ENCODE assay signal across 8 mouse cellular contexts in the genomic region with DNA sequence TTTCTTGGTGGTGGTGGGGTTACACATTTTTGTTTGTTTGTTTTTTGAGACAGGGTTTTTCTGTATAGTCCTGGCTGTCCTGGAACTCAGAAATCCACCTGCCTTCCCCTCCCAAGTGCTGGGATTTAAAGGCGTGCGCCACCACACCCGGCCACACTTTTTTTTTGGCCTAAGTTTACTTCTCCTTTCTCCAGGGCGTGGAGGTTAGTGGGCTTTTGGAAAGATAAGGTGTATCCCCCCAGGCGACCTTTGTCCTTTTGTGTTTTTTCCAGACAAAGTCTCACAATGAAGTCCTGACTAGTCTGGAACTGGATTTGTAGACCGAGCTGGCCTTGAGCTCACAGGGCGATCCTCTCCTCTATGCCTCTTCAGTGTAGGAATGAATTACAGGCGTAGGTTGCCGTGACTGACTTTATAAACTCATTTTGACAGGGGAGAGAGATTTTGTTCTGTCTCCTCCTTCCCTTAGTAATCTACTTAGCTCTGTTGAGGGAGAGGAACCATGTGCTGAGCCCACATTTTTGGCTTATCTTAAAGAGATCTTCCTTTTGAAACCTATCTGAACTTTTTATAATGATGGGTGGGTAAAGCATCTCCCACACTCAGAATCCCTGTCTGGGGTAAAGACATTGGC. TPM values are rescaled to one million over a fixed set of nuclear protein-coding genes. Genes with fewer than 3 reads are reported as not detected.
A peak's percentile ranks its signal among the peaks of the same experiment; 100 is the strongest.
DNase-seq lines count a peak whose midpoint lies in the region; ATAC-seq and TF ChIP-seq lines count a peak whose summit lies in the region.

No protein-coding gene starts in this region.

- intact Hi-C loops in left cerebral cortex, postnatal 4 days (cut with DNase I) = no loop called here

- peaks cover 4% of the 10 kb centered on the region for H3K36me3 ChIP-seq in kidney, embryonic 14.5 days (ENCODE audit: control insufficient read depth, insufficient read depth, low read length)
- H3K36me3 ChIP-seq in kidney, adult 2 months (ENCODE audit: control insufficient read depth, insufficient read depth, low read length) = no peaks in the 10 kb centered on the region; the same call in 1 of the 2 replicates
- peaks cover 1 to 22% of the 10 kb centered on the region in 2 experiments; a peak in 3 of 4 replicates for H3K36me3 ChIP-seq in MEL (ENCODE audit: control insufficient read depth in 1 of 2, insufficient read depth in 2 of 2, low read length in 2 of 2)
- H3K36me3 ChIP-seq in forebrain, embryonic 15.5 days = peaks cover 6% of the 10 kb centered on the region
- H3K36me3 ChIP-seq in liver, postnatal 0 days (replicated peaks; ENCODE audit: insufficient read depth, low read length) = no peaks in the 10 kb centered on the region; the same call in none of the 2 replicates

- TF ChIP-seq EP300 in MEL (IDR thresholded peaks at IDR 0.05; ENCODE audit: low read depth in 1 of 2, low read length in 2 of 2) = peak; percentile 49 to 52
- no peak for TF ChIP-seq EP300 in liver, postnatal 0 days (IDR thresholded peaks at IDR 0.05; ENCODE audit: low read depth)

- TF ChIP-seq CTCF in kidney, adult 2 months (conservative IDR thresholded peaks at IDR 0.05; ENCODE audit: insufficient read depth, insufficient read length, low read depth, low read length) = no peak
- no peak for TF ChIP-seq CTCF in MEL (IDR thresholded peaks at IDR 0.05 in 2 of 3, conservative IDR thresholded peaks at IDR 0.05 in 1 of 3; ENCODE audit: control insufficient read depth in 1 of 3, insufficient read depth in 1 of 3, low read depth in 2 of 3, low read length in 3 of 3, poor library complexity in 1 of 3, severe bottlenecking in 1 of 3)
- TF ChIP-seq CTCF in liver, postnatal 0 days (IDR thresholded peaks at IDR 0.05; ENCODE audit: low read depth) = no peak

- H3K4me2 ChIP-seq in kidney, embryonic 14.5 days (replicated peaks; ENCODE audit: low read depth, low read length) = peak overlapping the region; percentile 92
- H3K4me2 ChIP-seq in forebrain, embryonic 15.5 days (replicated peaks) = peak overlapping the region; percentile 94; the same call in 1 of the 2 replicates
- H3K4me2 ChIP-seq in liver, postnatal 0 days (ENCODE audit: low read depth, low read length) = peak overlapping the region; percentile 69

- peaks cover 23% of the 10 kb centered on the region for H3K79me2 ChIP-seq in MEL (ENCODE audit: control insufficient read depth, insufficient read depth, low read length, poor library complexity)

- H3K9ac ChIP-seq in kidney, embryonic 14.5 days (ENCODE audit: low read depth, low read length) = 0 out of 2 replicates have a peak overlapping the region, but pooled peaks have one; percentile 37
- peak overlapping the region; percentile 45 for H3K9ac ChIP-seq in MEL (ENCODE audit: control insufficient read depth, low read depth, low read length, poor library complexity, severe bottlenecking)
- no peak overlapping the region for H3K9ac ChIP-seq in forebrain, embryonic 15.5 days (replicated peaks)
- peak overlapping the region; percentile 93 for H3K9ac ChIP-seq in liver, postnatal 0 days (replicated peaks)

- TF ChIP-seq POLR2A in kidney, adult 2 months (IDR thresholded peaks at IDR 0.05; ENCODE audit: low read depth, low read length) = no peak
- TF ChIP-seq POLR2A in MEL (IDR thresholded peaks at IDR 0.05; ENCODE audit: control insufficient read depth in 1 of 2, insufficient read depth in 1 of 2, low read depth in 1 of 2, low read length in 2 of 2, poor library complexity in 1 of 2) = no peak

- H3K4me1 ChIP-seq in kidney, embryonic 14.5 days (ENCODE audit: control insufficient read depth, insufficient read depth, low read length) = peaks cover 44% of the 10 kb centered on the region
- H3K4me1 ChIP-seq in kidney, adult 2 months (ENCODE audit: control insufficient read depth, insufficient read depth, low read length) = peaks cover 21% of the 10 kb centered on the region; the same call in 1 of the 2 replicates
- peaks cover 13 to 16% of the 10 kb centered on the region in 2 experiments for H3K4me1 ChIP-seq in MEL (ENCODE audit: control insufficient read depth in 1 of 2, insufficient read depth in 2 of 2, low read length in 2 of 2)
- peaks cover 61% of the 10 kb centered on the region for H3K4me1 ChIP-seq in forebrain, embryonic 15.5 days
- peaks cover 53% of the 10 kb centered on the region for H3K4me1 ChIP-seq in liver, postnatal 0 days (ENCODE audit: insufficient read depth)

- DNase-seq in kidney, adult 2 months = no peak
- DNase-seq in MEL (ENCODE audit: low read depth, low spot score) = peak; percentile 68
- DNase-seq in liver, postnatal 0 days = no peak
- DNase-seq in left cerebral cortex, postnatal 4 days = no peak

- WGBS in kidney, embryonic 14.5 days = 35% methylated on average over 9 of the region's 9 CpGs
- 38% methylated on average over 9 of the region's 9 CpGs for WGBS in kidney, adult 2 months
- 20% methylated on average over 9 of the region's 9 CpGs for WGBS in forebrain, embryonic 15.5 days
- 24% methylated on average over 9 of the region's 9 CpGs for WGBS in liver, postnatal 0 days (ENCODE audit: insufficient replicate concordance)

- no peaks in the 10 kb centered on the region for H3K27me3 ChIP-seq in kidney, embryonic 14.5 days (ENCODE audit: control insufficient read depth, insufficient read depth, low read length)
- no peaks in the 10 kb centered on the region for H3K27me3 ChIP-seq in kidney, adult 2 months (replicated peaks; ENCODE audit: control insufficient read depth, insufficient read depth, low read length)
- H3K27me3 ChIP-seq in MEL (ENCODE audit: control insufficient read depth in 1 of 2, insufficient read depth in 2 of 2, low read length in 2 of 2) = no peaks in the 10 kb centered on the region
- H3K27me3 ChIP-seq in forebrain, embryonic 15.5 days = no peaks in the 10 kb centered on the region
- H3K27me3 ChIP-seq in liver, postnatal 0 days (ENCODE audit: insufficient read depth, low read length) = no peaks in the 10 kb centered on the region

- no peaks in the 10 kb centered on the region for H3K9me3 ChIP-seq in kidney, embryonic 14.5 days (ENCODE audit: control insufficient read depth, low read length)
- no peaks in the 10 kb centered on the region for H3K9me3 ChIP-seq in MEL (replicated peaks; ENCODE audit: insufficient read depth, low read length)
- no peaks in the 10 kb centered on the region for H3K9me3 ChIP-seq in forebrain, embryonic 15.5 days
- H3K9me3 ChIP-seq in liver, postnatal 0 days (ENCODE audit: low read length) = no peaks in the 10 kb centered on the region

- no peak for ATAC-seq in kidney, embryonic 14.5 days (ENCODE audit: low FRiP score, low TSS enrichment)
- ATAC-seq in forebrain, embryonic 15.5 days (replicated peaks) = no peak
- ATAC-seq in liver, postnatal 0 days = no peak
- ATAC-seq in monocyte, adult 5-6 weeks (replicated peaks; ENCODE audit: insufficient number of reproducible peaks, low FRiP score, low TSS enrichment, poor library complexity, severe bottlenecking) = no peak
- ATAC-seq in megakaryocyte progenitor cell, adult 5-6 weeks (replicated peaks; ENCODE audit: poor library complexity) = no peak

- no peak for TF ChIP-seq RAD21 in MEL (IDR thresholded peaks at IDR 0.05; ENCODE audit: low read depth, low read length)

- peak overlapping the region; percentile 51; the same call in 1 of the 2 replicates for H3K27ac ChIP-seq in kidney, embryonic 14.5 days (ENCODE audit: low read depth, low read length)
- no peak overlapping the region for H3K27ac ChIP-seq in kidney, adult 2 months (ENCODE audit: insufficient read depth, low read depth, low read length)
- peak overlapping the region; percentile 48 for H3K27ac ChIP-seq in MEL (ENCODE audit: control insufficient read depth, low read depth, low read length)
- H3K27ac ChIP-seq in forebrain, embryonic 15.5 days (replicated peaks) = no peak overlapping the region; the same call in 1 of the 2 replicates
- H3K27ac ChIP-seq in liver, postnatal 0 days (ENCODE audit: low read depth) = peak overlapping the region; percentile 99

- peak overlapping the region; percentile 23; the same call in 1 of the 2 replicates for H3K4me3 ChIP-seq in kidney, embryonic 14.5 days (ENCODE audit: low read length)
- H3K4me3 ChIP-seq in kidney, adult 2 months (ENCODE audit: insufficient read depth, low read depth, low read length) = no peak overlapping the region
- H3K4me3 ChIP-seq in MEL (ENCODE audit: control insufficient read depth in 1 of 2, insufficient read depth in 1 of 2, low read depth in 2 of 2, low read length in 2 of 2) = peak overlapping the region; percentile 52 to 71
- peak overlapping the region; percentile 89; the same call in 1 of the 2 replicates for H3K4me3 ChIP-seq in forebrain, embryonic 15.5 days
- H3K4me3 ChIP-seq in liver, postnatal 0 days (ENCODE audit: low read depth, low read length) = peak overlapping the region; percentile 82

RNA-seq across cellular contexts. Expression of gene Baz2a, which starts 3.7 kb away (rescaled TPM):
- polyA plus RNA-seq in kidney, embryonic 14.5 days (2014; fragmentation: Nextera tagmentation; extraction: Ambion mirVana) = 17.6 and 33.7 TPM in 2 replicates
- polyA plus RNA-seq in kidney, adult 2 months (2012; rRNA removed) = 21.6 and 22.5 TPM in 2 replicates
- total RNA-seq in MEL (2012; rRNA removed) = 5.5 and 8.2 TPM in 2 replicates
- polyA plus RNA-seq in MEL (2012; ENCODE audit: insufficient read depth in 1 of 2, insufficient read length in 2 of 2, low read depth in 1 of 2, low replicate concordance in 2 of 2, missing spikeins in 1 of 2) = 10 to 100 TPM; 33.8 to 46.0 TPM
- polyA plus RNA-seq in forebrain, embryonic 15.5 days (2015; fragmentation: Nextera tagmentation; extraction: Ambion mirVana) = 9.1 and 9.8 TPM in 2 replicates
- 4.3 and 5.4 TPM in 2 replicates for polyA plus RNA-seq in liver, postnatal 0 days (2015; fragmentation: Nextera tagmentation; extraction: Ambion mirVana)
- 36.8 to 80.0 TPM (median 45.1 TPM) in 3 replicates for total RNA-seq in monocyte, adult 5-6 weeks (2017)
- 35.5 and 40.3 TPM in 2 replicates for total RNA-seq in megakaryocyte progenitor cell, adult 5-6 weeks (2015)
- total RNA-seq in megakaryocyte progenitor cell, adult 5-6 weeks (2017) = 13.2 and 15.0 TPM in 2 replicates
- total RNA-seq in left cerebral cortex, postnatal 4 days (2021) = 10 to 100 TPM; 34.5 to 36.2 TPM

RNA-seq across cellular contexts. Expression of gene Atp5b, which starts 12.0 kb away (rescaled TPM):
- polyA plus RNA-seq in kidney, embryonic 14.5 days (2014; fragmentation: Nextera tagmentation; extraction: Ambion mirVana) = 2,294 and 2,764 TPM in 2 replicates
- polyA plus RNA-seq in kidney, adult 2 months (2012; rRNA removed) = 4,550 and 7,521 TPM in 2 replicates
- total RNA-seq in MEL (2012; rRNA removed) = 2,164 and 2,193 TPM in 2 replicates
- polyA plus RNA-seq in MEL (2012; ENCODE audit: insufficient read depth in 1 of 2, insufficient read length in 2 of 2, low read depth in 1 of 2, low replicate concordance in 2 of 2, missing spikeins in 1 of 2) = 1,000 to 10,000 TPM in 1 of 2 experiments, 100 to 1,000 TPM in 1; 545 to 2,318 TPM
- polyA plus RNA-seq in forebrain, embryonic 15.5 days (2015; fragmentation: Nextera tagmentation; extraction: Ambion mirVana) = 2,026 and 2,088 TPM in 2 replicates
- polyA plus RNA-seq in liver, postnatal 0 days (2015; fragmentation: Nextera tagmentation; extraction: Ambion mirVana) = 1,808 and 1,865 TPM in 2 replicates
- 601 to 762 TPM (median 711 TPM) in 3 replicates for total RNA-seq in monocyte, adult 5-6 weeks (2017)
- 1,546 and 1,583 TPM in 2 replicates for total RNA-seq in megakaryocyte progenitor cell, adult 5-6 weeks (2015)
- total RNA-seq in megakaryocyte progenitor cell, adult 5-6 weeks (2017) = 2,698 and 2,700 TPM in 2 replicates
- total RNA-seq in left cerebral cortex, postnatal 4 days (2021) = 1,000 to 10,000 TPM; 1,302 to 1,309 TPM

RNA-seq across cellular contexts. Expression of gene Ptges3, which starts 36.4 kb away (rescaled TPM):
- 566 and 622 TPM in 2 replicates for polyA plus RNA-seq in kidney, embryonic 14.5 days (2014; fragmentation: Nextera tagmentation; extraction: Ambion mirVana)
- polyA plus RNA-seq in kidney, adult 2 months (2012; rRNA removed) = 28.2 and 32.5 TPM in 2 replicates
- total RNA-seq in MEL (2012; rRNA removed) = 233 and 240 TPM in 2 replicates
- 100 to 1,000 TPM; 216 to 627 TPM for polyA plus RNA-seq in MEL (2012; ENCODE audit: insufficient read depth in 1 of 2, insufficient read length in 2 of 2, low read depth in 1 of 2, low replicate concordance in 2 of 2, missing spikeins in 1 of 2)
- polyA plus RNA-seq in forebrain, embryonic 15.5 days (2015; fragmentation: Nextera tagmentation; extraction: Ambion mirVana) = 430 and 444 TPM in 2 replicates
- polyA plus RNA-seq in liver, postnatal 0 days (2015; fragmentation: Nextera tagmentation; extraction: Ambion mirVana) = 193 and 194 TPM in 2 replicates
- 122 to 160 TPM (median 144 TPM) in 3 replicates for total RNA-seq in monocyte, adult 5-6 weeks (2017)
- 247 and 270 TPM in 2 replicates for total RNA-seq in megakaryocyte progenitor cell, adult 5-6 weeks (2015)
- 310 and 351 TPM in 2 replicates for total RNA-seq in megakaryocyte progenitor cell, adult 5-6 weeks (2017)
- 100 to 1,000 TPM; 179 to 184 TPM for total RNA-seq in left cerebral cortex, postnatal 4 days (2021)

RNA-seq across cellular contexts. Expression of gene Naca, which starts 59.7 kb away (rescaled TPM):
- polyA plus RNA-seq in kidney, embryonic 14.5 days (2014; fragmentation: Nextera tagmentation; extraction: Ambion mirVana) = 967 and 1,287 TPM in 2 replicates
- polyA plus RNA-seq in kidney, adult 2 months (2012; rRNA removed) = 195 and 258 TPM in 2 replicates
- total RNA-seq in MEL (2012; rRNA removed) = 1,577 and 1,612 TPM in 2 replicates
- 1,000 to 10,000 TPM in 1 of 2 experiments, 100 to 1,000 TPM in 1; 202 to 1,039 TPM for polyA plus RNA-seq in MEL (2012; ENCODE audit: insufficient read depth in 1 of 2, insufficient read length in 2 of 2, low read depth in 1 of 2, low replicate concordance in 2 of 2, missing spikeins in 1 of 2)
- polyA plus RNA-seq in forebrain, embryonic 15.5 days (2015; fragmentation: Nextera tagmentation; extraction: Ambion mirVana) = 599 and 612 TPM in 2 replicates
- 384 and 394 TPM in 2 replicates for polyA plus RNA-seq in liver, postnatal 0 days (2015; fragmentation: Nextera tagmentation; extraction: Ambion mirVana)
- 950 to 1,122 TPM (median 1,063 TPM) in 3 replicates for total RNA-seq in monocyte, adult 5-6 weeks (2017)
- 1,210 and 1,292 TPM in 2 replicates for total RNA-seq in megakaryocyte progenitor cell, adult 5-6 weeks (2015)
- 2,424 and 2,528 TPM in 2 replicates for total RNA-seq in megakaryocyte progenitor cell, adult 5-6 weeks (2017)
- total RNA-seq in left cerebral cortex, postnatal 4 days (2021) = 100 to 1,000 TPM; 481 to 496 TPM

Comparison
In these comparisons a context has a peak if more than half of its experiments do, and no peak if none do; other contexts are left out.
1. H3K27ac ChIP-seq: peak in kidney, embryonic 14.5 days (single experiment), MEL (single experiment) and liver, postnatal 0 days (single experiment); none in kidney, adult 2 months (single experiment) and forebrain, embryonic 15.5 days (single experiment).
2. Peak in every context shown above with its lines, with median percentiles within 50 percentile points of each other: H3K4me2 ChIP-seq.